Mouse (Mus musculus) C2C12 (cell line): Measurements from ENCODE around the gene Chkb.
A peak's percentile ranks its signal among the peaks of the same experiment; 100 is the strongest.

Experiments
- CTCF ChIP-seq: IDR thresholded peaks from one replicate; pipeline ENCODE4 v1.5.1; 2011; ENCODE audit not compliant: control insufficient read depth, insufficient read depth, insufficient read length
- FOSL1 ChIP-seq: IDR thresholded peaks from one replicate; pipeline ENCODE4 v1.8.0; 2011; ENCODE audit warnings: mild to moderate bottlenecking, low read length; ENCODE audit not compliant: poor library complexity, insufficient read depth, severe bottlenecking
- MAX ChIP-seq: IDR thresholded peaks from one replicate; pipeline ENCODE4 v1.6.1; 2011; ENCODE audit warnings: mild to moderate bottlenecking, control low read depth

DNA sequence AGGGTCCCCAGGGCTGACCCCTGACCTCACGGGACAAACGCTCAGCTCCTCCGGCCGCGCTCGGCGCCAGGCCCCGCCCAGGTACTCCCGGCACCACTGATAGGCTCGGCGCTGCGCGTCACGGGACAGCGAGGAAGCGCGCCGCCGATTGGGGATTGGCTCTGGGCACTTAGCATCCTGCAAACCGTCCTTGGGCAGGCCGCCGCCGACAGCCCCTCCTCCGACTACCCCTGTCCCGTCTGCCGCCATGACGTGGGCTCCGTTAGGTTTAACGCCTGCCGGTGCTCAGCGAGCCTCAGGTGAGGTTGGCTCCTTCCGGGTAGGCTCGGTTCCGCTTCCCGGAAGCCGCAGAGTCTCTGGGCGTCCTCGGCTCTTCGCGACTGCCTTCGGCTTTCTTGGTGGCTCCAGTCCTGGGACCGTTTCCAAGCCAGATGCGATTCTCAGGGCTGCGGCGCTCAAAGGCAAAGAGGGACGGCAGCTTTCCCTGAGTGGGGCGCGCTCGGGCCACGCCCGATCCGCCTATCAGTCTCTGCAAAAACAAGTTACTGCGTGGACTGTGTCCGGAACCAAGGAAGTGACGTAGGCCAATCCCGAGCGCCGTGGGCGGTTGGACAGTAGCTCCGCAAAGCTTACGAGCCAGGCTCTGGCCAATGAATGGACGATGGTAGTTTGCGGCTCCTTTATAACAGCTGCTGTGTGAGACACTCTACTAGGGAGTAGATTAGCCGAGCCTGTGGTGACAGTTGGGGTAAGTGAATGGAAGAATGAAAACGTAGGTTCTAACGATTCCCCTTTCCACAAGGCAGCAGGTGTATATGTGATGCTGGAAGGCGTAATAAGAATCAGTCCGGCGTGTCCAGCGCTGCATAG, at the start of gene Chkb, which contains the start of the genes C730034F03Rik and Gm44502:
- TF ChIP-seq MAX (peak; percentile 72), CTCF (no peak), FOSL1 (no peak)
